Mouse (Mus musculus): Measurements from ENCODE around the gene Rap1gap2. TPM values are rescaled to one million over a fixed set of nuclear protein-coding genes. Genes with fewer than 3 reads are reported as not detected.

Rap1gap2 gene
- polyA plus RNA-seq, 1 experiment from 2014 or later: 2.1 TPM

- H3K9me3 ChIP-seq (ENCODE audit: control insufficient read depth, low read length): no peaks in the 10 kb centered on the region
- H3K27me3 ChIP-seq (replicated peaks; ENCODE audit: control insufficient read depth, insufficient read depth, low read length): no peaks in the 10 kb centered on the region
- H3K27ac ChIP-seq (ENCODE audit: low read depth, low read length): no peak overlapping the region
- WGBS: 82% methylated on average over 5 of the region's 5 CpGs
- DNase-seq (ENCODE audit: low spot score) (no peak), ATAC-seq (replicated peaks; ENCODE audit: low FRiP score) (no peak)
- H3K4me2 ChIP-seq: no peak overlapping the region
- H3K4me1 ChIP-seq (replicated peaks; ENCODE audit: control insufficient read depth, insufficient read depth, low read length): peaks cover 29% of the 10 kb centered on the region
- no peak overlapping the region for H3K9ac ChIP-seq (ENCODE audit: low read depth, low read length)
- no peak overlapping the region for H3K4me3 ChIP-seq (ENCODE audit: low read depth, low read length)
- no peaks in the 10 kb centered on the region for H3K36me3 ChIP-seq (ENCODE audit: control insufficient read depth, insufficient read depth, low read length)
Measured at GRCm38 (mm10) chr11:74559793-74560433, 50.8 kb downstream of the Rap1gap2 start.

- Histone ChIP-seq H3K27me3 (replicated peaks; ENCODE audit: control insufficient read depth, insufficient read depth, low read length) (no peaks in the 10 kb centered on the region), H3K4me3 (ENCODE audit: low read depth, low read length) (no peak overlapping the region), H3K36me3 (ENCODE audit: control insufficient read depth, insufficient read depth, low read length) (no peaks in the 10 kb centered on the region), H3K4me2 (no peak overlapping the region), H3K4me1 (replicated peaks; ENCODE audit: control insufficient read depth, insufficient read depth, low read length) (peaks cover 35% of the 10 kb centered on the region), H3K27ac (ENCODE audit: low read depth, low read length) (no peak overlapping the region), H3K9ac (ENCODE audit: low read depth, low read length) (no peak overlapping the region), H3K9me3 (ENCODE audit: control insufficient read depth, low read length) (no peaks in the 10 kb centered on the region)
- WGBS: 77% methylated on average over 5 of the region's 5 CpGs
- DNase-seq (ENCODE audit: low spot score) (no peak), ATAC-seq (replicated peaks; ENCODE audit: low FRiP score) (no peak)
Measured at GRCm38 (mm10) chr11:74558933-74559332, 51.8 kb downstream of the Rap1gap2 start.

GRCm38 (mm10) chr11:74557456-74558230 is 53.1 kb downstream of the Rap1gap2 start:
- DNase-seq (ENCODE audit: low spot score): no peak
- Histone ChIP-seq H3K4me1 (replicated peaks; ENCODE audit: control insufficient read depth, insufficient read depth, low read length) (peaks cover 35% of the 10 kb centered on the region), H3K9ac (ENCODE audit: low read depth, low read length) (no peak overlapping the region), H3K9me3 (ENCODE audit: control insufficient read depth, low read length) (no peaks in the 10 kb centered on the region), H3K27ac (ENCODE audit: low read depth, low read length) (no peak overlapping the region; the same call in 1 of the 2 replicates), H3K4me2 (no peak overlapping the region), H3K36me3 (ENCODE audit: control insufficient read depth, insufficient read depth, low read length) (no peaks in the 10 kb centered on the region), H3K4me3 (ENCODE audit: low read depth, low read length) (no peak overlapping the region), H3K27me3 (replicated peaks; ENCODE audit: control insufficient read depth, insufficient read depth, low read length) (no peaks in the 10 kb centered on the region)
- peak; percentile 35; the same call in 1 of the 2 replicates for ATAC-seq (replicated peaks; ENCODE audit: low FRiP score)
- 53% methylated on average over 11 of the region's 11 CpGs for WGBS

- Histone ChIP-seq H3K4me1 (replicated peaks; ENCODE audit: control insufficient read depth, insufficient read depth, low read length) (peaks cover 35% of the 10 kb centered on the region), H3K9me3 (ENCODE audit: control insufficient read depth, low read length) (no peaks in the 10 kb centered on the region), H3K4me2 (peak overlapping the region; percentile 41), H3K27me3 (replicated peaks; ENCODE audit: control insufficient read depth, insufficient read depth, low read length) (no peaks in the 10 kb centered on the region), H3K9ac (ENCODE audit: low read depth, low read length) (no peak overlapping the region; the same call in 1 of the 2 replicates), H3K4me3 (ENCODE audit: low read depth, low read length) (no peak overlapping the region), H3K27ac (ENCODE audit: low read depth, low read length) (peak overlapping the region; percentile 61; the same call in 1 of the 2 replicates), H3K36me3 (ENCODE audit: control insufficient read depth, insufficient read depth, low read length) (no peaks in the 10 kb centered on the region)
- ATAC-seq (replicated peaks; ENCODE audit: low FRiP score): peak; percentile 72
- DNase-seq (ENCODE audit: low spot score): no peak
- 28% methylated on average over 9 of the region's 9 CpGs for WGBS
Measured at GRCm38 (mm10) chr11:74555716-74556374, 54.9 kb downstream of the Rap1gap2 start.

GRCm38 (mm10) chr11:74554683-74555341 is 55.9 kb downstream of the Rap1gap2 start:
- WGBS: 55% methylated on average over 15 of the region's 15 CpGs
- Histone ChIP-seq H3K9me3 (ENCODE audit: control insufficient read depth, low read length) (no peaks in the 10 kb centered on the region), H3K9ac (ENCODE audit: low read depth, low read length) (peak overlapping the region; percentile 12; the same call in 1 of the 2 replicates), H3K4me3 (ENCODE audit: low read depth, low read length) (no peak overlapping the region), H3K27ac (ENCODE audit: low read depth, low read length) (no peak overlapping the region), H3K27me3 (replicated peaks; ENCODE audit: control insufficient read depth, insufficient read depth, low read length) (no peaks in the 10 kb centered on the region), H3K36me3 (ENCODE audit: control insufficient read depth, insufficient read depth, low read length) (no peaks in the 10 kb centered on the region), H3K4me1 (replicated peaks; ENCODE audit: control insufficient read depth, insufficient read depth, low read length) (peaks cover 35% of the 10 kb centered on the region), H3K4me2 (no peak overlapping the region)
- DNase-seq (ENCODE audit: low spot score) (no peak), ATAC-seq (replicated peaks; ENCODE audit: low FRiP score) (no peak)

GRCm38 (mm10) chr11:74551568-74551967 is 59.1 kb downstream of the Rap1gap2 start:
- Histone ChIP-seq H3K27me3 (replicated peaks; ENCODE audit: control insufficient read depth, insufficient read depth, low read length) (no peaks in the 10 kb centered on the region), H3K36me3 (ENCODE audit: control insufficient read depth, insufficient read depth, low read length) (no peaks in the 10 kb centered on the region), H3K4me3 (ENCODE audit: low read depth, low read length) (no peak overlapping the region), H3K27ac (ENCODE audit: low read depth, low read length) (no peak overlapping the region), H3K4me2 (no peak overlapping the region), H3K9me3 (ENCODE audit: control insufficient read depth, low read length) (no peaks in the 10 kb centered on the region), H3K4me1 (replicated peaks; ENCODE audit: control insufficient read depth, insufficient read depth, low read length) (peaks cover 51% of the 10 kb centered on the region), H3K9ac (ENCODE audit: low read depth, low read length) (no peak overlapping the region)
- WGBS: 77% methylated on average over 6 of the region's 6 CpGs
- ATAC-seq (replicated peaks; ENCODE audit: low FRiP score) (no peak), DNase-seq (ENCODE audit: low spot score) (no peak)

- no peak for ATAC-seq (replicated peaks; ENCODE audit: low FRiP score)
- Histone ChIP-seq H3K27me3 (replicated peaks; ENCODE audit: control insufficient read depth, insufficient read depth, low read length) (no peaks in the 10 kb centered on the region), H3K36me3 (ENCODE audit: control insufficient read depth, insufficient read depth, low read length) (no peaks in the 10 kb centered on the region), H3K4me3 (ENCODE audit: low read depth, low read length) (no peak overlapping the region), H3K4me2 (no peak overlapping the region), H3K27ac (ENCODE audit: low read depth, low read length) (no peak overlapping the region), H3K4me1 (replicated peaks; ENCODE audit: control insufficient read depth, insufficient read depth, low read length) (peaks cover 42% of the 10 kb centered on the region), H3K9ac (ENCODE audit: low read depth, low read length) (no peak overlapping the region), H3K9me3 (ENCODE audit: control insufficient read depth, low read length) (no peaks in the 10 kb centered on the region)
- WGBS: 66% methylated on average over 5 of the region's 5 CpGs
- no peak for DNase-seq (ENCODE audit: low spot score)
Measured at GRCm38 (mm10) chr11:74550615-74551102, 60.1 kb downstream of the Rap1gap2 start.

- Histone ChIP-seq H3K9me3 (ENCODE audit: control insufficient read depth, low read length) (no peaks in the 10 kb centered on the region), H3K27me3 (replicated peaks; ENCODE audit: control insufficient read depth, insufficient read depth, low read length) (no peaks in the 10 kb centered on the region), H3K27ac (ENCODE audit: low read depth, low read length) (no peak overlapping the region), H3K4me1 (replicated peaks; ENCODE audit: control insufficient read depth, insufficient read depth, low read length) (peaks cover 28% of the 10 kb centered on the region), H3K36me3 (ENCODE audit: control insufficient read depth, insufficient read depth, low read length) (no peaks in the 10 kb centered on the region), H3K4me3 (ENCODE audit: low read depth, low read length) (no peak overlapping the region), H3K4me2 (peak overlapping the region; percentile 14; the same call in 1 of the 2 replicates), H3K9ac (ENCODE audit: low read depth, low read length) (no peak overlapping the region)
- DNase-seq (ENCODE audit: low spot score): no peak
- 42% methylated on average over 7 of the region's 7 CpGs for WGBS
- ATAC-seq (replicated peaks; ENCODE audit: low FRiP score): no peak
Measured at GRCm38 (mm10) chr11:74548781-74549382, 61.8 kb downstream of the Rap1gap2 start.

All from liver, embryonic 11.5 days (tissue).